Mouse (Mus musculus): ENCODE results near the gene Mrgprf. TPM values are rescaled to one million over a fixed set of nuclear protein-coding genes. Genes with fewer than 3 reads are reported as not detected.
A peak's percentile ranks its signal among the peaks of the same experiment; 100 is the strongest.

Mrgprf gene
- total RNA-seq, 2 experiments from 2014 or later, result not detected

GRCm38 (mm10) chr7:145332376-145333041 lies 31.9 kb downstream of the Mrgprf start:
- no peak for ATAC-seq (replicated peaks; ENCODE audit: low FRiP score, low TSS enrichment, poor library complexity, severe bottlenecking)

GRCm38 (mm10) chr7:145333936-145334335 lies 33.3 kb downstream of the Mrgprf start:
- ATAC-seq (replicated peaks; ENCODE audit: low FRiP score, low TSS enrichment, poor library complexity, severe bottlenecking), result no peak

GRCm38 (mm10) chr7:145334428-145335027 lies 33.9 kb downstream of the Mrgprf start:
- ATAC-seq (replicated peaks; ENCODE audit: low FRiP score, low TSS enrichment, poor library complexity, severe bottlenecking), result no peak

GRCm38 (mm10) chr7:145335199-145335598 lies 34.6 kb downstream of the Mrgprf start:
- no peak for ATAC-seq (replicated peaks; ENCODE audit: low FRiP score, low TSS enrichment, poor library complexity, severe bottlenecking)

- ATAC-seq (replicated peaks; ENCODE audit: low FRiP score, low TSS enrichment, poor library complexity, severe bottlenecking), result no peak
Observed at GRCm38 (mm10) chr7:145335616-145336332, 35.1 kb downstream of the Mrgprf start.

GRCm38 (mm10) chr7:145337889-145338288 lies 37.3 kb downstream of the Mrgprf start:
- no peak for ATAC-seq (replicated peaks; ENCODE audit: low FRiP score, low TSS enrichment, poor library complexity, severe bottlenecking)

GRCm38 (mm10) chr7:145340248-145340904 lies 39.7 kb downstream of the Mrgprf start:
- ATAC-seq (replicated peaks; ENCODE audit: low FRiP score, low TSS enrichment, poor library complexity, severe bottlenecking), result peak; percentile 37; the same call in 1 of the 2 replicates

Other genes with a start within 250 kb of the Mrgprf start
- gene 1810010D01Rik, start 92.7 kb upstream of the Mrgprf start, total RNA-seq (2014; fragmentation: Nextera tagmentation), result 0.45 TPM in 1 of 2 replicates, not detected in the other
- not detected in 2 replicates for gene 1810010D01Rik, start 92.7 kb upstream of the Mrgprf start, total RNA-seq (2017)
- gene Tpcn2, start 16.8 kb upstream of the Mrgprf start, total RNA-seq (2014; fragmentation: Nextera tagmentation), result 17.2 and 19.8 TPM in 2 replicates
- 2.8 and 3.6 TPM in 2 replicates for gene Tpcn2, start 16.8 kb upstream of the Mrgprf start, total RNA-seq (2017)
- gene Mrgprd, start 14.0 kb downstream of the Mrgprf start, total RNA-seq (2014; fragmentation: Nextera tagmentation), result not detected in 2 replicates
- not detected in 2 replicates for gene Mrgprd, start 14.0 kb downstream of the Mrgprf start, total RNA-seq (2017)

Measured in megakaryocyte-erythroid progenitor cell, adult 5-6 weeks (primary cell).